In genomic region chr3:157215937-157216719, GRCm38 (mm10) we compare ENCODE assay signal across 11 mouse cellular contexts.
A peak's percentile ranks its signal among the peaks of the same experiment; 100 is the strongest.
DNase-seq lines count a peak whose midpoint lies in the region; ATAC-seq and TF ChIP-seq lines count a peak whose summit lies in the region.
"Had no signal": no experiment of that assay in that cellular context is flagged by ENCODE, and none has a peak within 500 bp of the region (broad histone marks: within the 10 kb centered on the region; RNA-seq: fewer than 3 reads in every experiment).

No protein-coding gene starts in this region.

- H3K9ac ChIP-seq in heart, postnatal 0 days (replicated peaks; ENCODE audit: low read depth, low read length): no peak overlapping the region
- no peak overlapping the region for H3K9ac ChIP-seq in midbrain, embryonic 11.5 days (ENCODE audit: low read length)
- H3K9ac ChIP-seq in hindbrain, embryonic 13.5 days: no peak overlapping the region
- H3K9ac ChIP-seq: liver, embryonic 12.5 days; neural tube, embryonic 12.5 days had no signal

- no peaks in the 10 kb centered on the region for H3K9me3 ChIP-seq in heart, postnatal 0 days (replicated peaks; ENCODE audit: control insufficient read depth, low read length)
- no peaks in the 10 kb centered on the region for H3K9me3 ChIP-seq in heart, embryonic 10.5 days
- no peaks in the 10 kb centered on the region for H3K9me3 ChIP-seq in midbrain, embryonic 11.5 days (ENCODE audit: control insufficient read depth, low read length)
- no peaks in the 10 kb centered on the region for H3K9me3 ChIP-seq in midbrain, embryonic 10.5 days (replicated peaks)
- no peaks in the 10 kb centered on the region for H3K9me3 ChIP-seq in hindbrain, embryonic 13.5 days
- H3K9me3 ChIP-seq: liver, embryonic 12.5 days; neural tube, embryonic 12.5 days had no signal

- TF ChIP-seq CTCF in heart, postnatal 0 days (IDR thresholded peaks at IDR 0.05; ENCODE audit: low read depth): peak; percentile 15; the same call in 1 of the 2 replicates

- no peak overlapping the region for H3K4me3 ChIP-seq in heart, postnatal 0 days (ENCODE audit: low read depth, low read length)
- no peak overlapping the region for H3K4me3 ChIP-seq in heart, embryonic 10.5 days
- H3K4me3 ChIP-seq in midbrain, embryonic 11.5 days (ENCODE audit: low read depth, low read length): no peak overlapping the region
- H3K4me3 ChIP-seq in midbrain, embryonic 10.5 days: no peak overlapping the region
- no peak overlapping the region for H3K4me3 ChIP-seq in hindbrain, embryonic 13.5 days
- H3K4me3 ChIP-seq: liver, embryonic 12.5 days; neural tube, embryonic 12.5 days had no signal

- no peaks in the 10 kb centered on the region for H3K36me3 ChIP-seq in heart, postnatal 0 days (replicated peaks; ENCODE audit: control insufficient read depth, insufficient read depth, low read length)
- H3K36me3 ChIP-seq in heart, embryonic 10.5 days: no peaks in the 10 kb centered on the region
- no peaks in the 10 kb centered on the region for H3K36me3 ChIP-seq in midbrain, embryonic 11.5 days (ENCODE audit: control insufficient read depth, insufficient read depth, low read length)
- H3K36me3 ChIP-seq in midbrain, embryonic 10.5 days: no peaks in the 10 kb centered on the region
- no peaks in the 10 kb centered on the region for H3K36me3 ChIP-seq in hindbrain, embryonic 13.5 days
- H3K36me3 ChIP-seq: liver, embryonic 12.5 days; neural tube, embryonic 12.5 days had no signal

- ATAC-seq in heart, postnatal 0 days (ENCODE audit: insufficient read depth, low read depth): no peak
- ATAC-seq in midbrain, embryonic 11.5 days (ENCODE audit: low FRiP score): peak; percentile 65
- ATAC-seq in hindbrain, embryonic 13.5 days (ENCODE audit: low FRiP score): peak; percentile 53; the same call in 1 of the 2 replicates
- ATAC-seq: liver, embryonic 12.5 days had no signal

- no peak for TF ChIP-seq EP300 in heart, postnatal 0 days (IDR thresholded peaks at IDR 0.05; ENCODE audit: low read depth)

- H3K4me2 ChIP-seq in heart, postnatal 0 days (ENCODE audit: low read depth, low read length): no peak overlapping the region
- no peak overlapping the region for H3K4me2 ChIP-seq in midbrain, embryonic 11.5 days
- H3K4me2 ChIP-seq in hindbrain, embryonic 13.5 days: no peak overlapping the region
- H3K4me2 ChIP-seq: liver, embryonic 12.5 days; neural tube, embryonic 12.5 days had no signal

- WGBS in heart, postnatal 0 days: 73% methylated on average over 5 of the region's 5 CpGs
- WGBS in heart, embryonic 10.5 days: 70% methylated on average over 5 of the region's 5 CpGs
- 65% methylated on average over 5 of the region's 5 CpGs for whole genome bisulfite sequencing in midbrain, embryonic 11.5 days
- WGBS in midbrain, embryonic 10.5 days: 77% methylated on average over 5 of the region's 5 CpGs
- WGBS in hindbrain, embryonic 13.5 days: 53% methylated on average over 5 of the region's 5 CpGs

- no peak overlapping the region for H3K27ac ChIP-seq in heart, postnatal 0 days (ENCODE audit: low read depth)
- no peak overlapping the region for H3K27ac ChIP-seq in heart, embryonic 10.5 days
- H3K27ac ChIP-seq in midbrain, embryonic 11.5 days (ENCODE audit: low read depth, low read length): no peak overlapping the region
- H3K27ac ChIP-seq in midbrain, embryonic 10.5 days (replicated peaks): no peak overlapping the region
- peak overlapping the region; percentile 78 for H3K27ac ChIP-seq in hindbrain, embryonic 13.5 days
- H3K27ac ChIP-seq: liver, embryonic 12.5 days; neural tube, embryonic 12.5 days had no signal

- no peaks in the 10 kb centered on the region for H3K27me3 ChIP-seq in heart, postnatal 0 days (ENCODE audit: control insufficient read depth, insufficient read depth, low read length)
- no peaks in the 10 kb centered on the region for H3K27me3 ChIP-seq in heart, embryonic 10.5 days (ENCODE audit: insufficient read depth, poor library complexity, severe bottlenecking)
- no peaks in the 10 kb centered on the region for H3K27me3 ChIP-seq in midbrain, embryonic 11.5 days (ENCODE audit: control insufficient read depth, insufficient read depth, low read length)
- H3K27me3 ChIP-seq in midbrain, embryonic 10.5 days (ENCODE audit: low read depth, poor library complexity, severe bottlenecking): no peaks in the 10 kb centered on the region
- 0 out of 2 replicates have a peak, but pooled peaks cover 4% of the 10 kb centered on the region for H3K27me3 ChIP-seq in hindbrain, embryonic 13.5 days
- H3K27me3 ChIP-seq: liver, embryonic 12.5 days; neural tube, embryonic 12.5 days had no signal

- no peaks in the 10 kb centered on the region for H3K4me1 ChIP-seq in heart, postnatal 0 days (ENCODE audit: control insufficient read depth, insufficient read depth)
- H3K4me1 ChIP-seq in heart, embryonic 10.5 days: no peaks in the 10 kb centered on the region
- H3K4me1 ChIP-seq in midbrain, embryonic 11.5 days (ENCODE audit: control insufficient read depth, insufficient read depth, low read length): peaks cover 8% of the 10 kb centered on the region
- peaks cover 19% of the 10 kb centered on the region for H3K4me1 ChIP-seq in midbrain, embryonic 10.5 days
- H3K4me1 ChIP-seq in hindbrain, embryonic 13.5 days (replicated peaks): peaks cover 30% of the 10 kb centered on the region
- H3K4me1 ChIP-seq: liver, embryonic 12.5 days had no signal

- DNase-seq in heart, postnatal 0 days (ENCODE audit: low spot score): peak; percentile 9
- no peak for DNase-seq in heart, embryonic 10.5 days (ENCODE audit: low spot score)
- DNase-seq in midbrain, embryonic 11.5 days (ENCODE audit: low spot score, missing footprints): peak; percentile 82
- DNase-seq in midbrain, embryonic 10.5 days (ENCODE audit: low spot score): no peak
- no peak for DNase-seq in urinary bladder, postnatal 14 days (ENCODE audit: low spot score)
- no peak for DNase-seq in adrenal gland, adult 2 months
- no peak for DNase-seq in yolk sac, embryonic 10.5 days (ENCODE audit: low spot score)
- DNase-seq: heart, adult 18-20 months had no signal

Comparison
In these comparisons a context has a peak if more than half of its experiments do, and no peak if none do; other contexts are left out.
1. DNase-seq: peak in heart, postnatal 0 days (single experiment) and midbrain, embryonic 11.5 days (single experiment); none in heart, embryonic 10.5 days (single experiment), midbrain, embryonic 10.5 days (single experiment), urinary bladder, postnatal 14 days (single experiment), adrenal gland, adult 2 months (single experiment) and yolk sac, embryonic 10.5 days (single experiment).